Mouse (Mus musculus) embryonic facial prominence, embryonic 12.5 days (tissue): ENCODE data around the gene Kcnh1. TPM values are rescaled to one million over a fixed set of nuclear protein-coding genes. Genes with fewer than 3 reads are reported as not detected.

Source experiments
- ATAC-seq: fragments of 200-750 bp; cut with Nextera tagmentation; 2 replicates; pipeline ENCODE4 v1.8.0; 2017; ENCODE audit not compliant: insufficient number of reproducible peaks, insufficient read depth, low FRiP score, low TSS enrichment
- H3K27ac ChIP-seq: fragments of 300-500 bp; sonication (generic); 2 replicates; pipeline ENCODE4 v1.5.1; 2016; ENCODE audit warnings: mild to moderate bottlenecking
- H3K27me3 ChIP-seq: fragments of 300-500 bp; sonication (generic); 2 replicates; pipeline ENCODE4 v1.6.1; 2016; ENCODE audit warnings: mild to moderate bottlenecking, moderate library complexity
- H3K36me3 ChIP-seq: fragments of 300-500 bp; sonication (generic); 2 replicates; pipeline ENCODE4 v1.6.1; 2016; ENCODE audit warnings: mild to moderate bottlenecking
- H3K4me1 ChIP-seq: fragments of 300-500 bp; sonication (generic); 2 replicates; pipeline ENCODE4 v1.6.1; 2016
- H3K4me2 ChIP-seq: fragments of 300-500 bp; sonication (generic); replicated peaks from 2 replicates; pipeline ENCODE4 v1.6.1; 2016; ENCODE audit warnings: mild to moderate bottlenecking, moderate library complexity
- H3K4me3 ChIP-seq: fragments of 300-500 bp; sonication (generic); 2 replicates; pipeline ENCODE4 v1.5.1; 2016; ENCODE audit warnings: mild to moderate bottlenecking
- H3K9ac ChIP-seq: fragments of 300-500 bp; sonication (generic); 2 replicates; pipeline ENCODE4 v1.6.1; 2016; ENCODE audit warnings: mild to moderate bottlenecking, moderate library complexity
- H3K9me3 ChIP-seq: fragments of 300-500 bp; sonication (generic); 2 replicates; pipeline ENCODE4 v1.6.1; 2016; ENCODE audit warnings: mild to moderate bottlenecking, moderate library complexity
- WGBS: fragments of 180-500 bp; shearing (Covaris S2); methylation state at CpG from one replicate; pipeline ENCODE4 v1.1.7; 2016; 5-methylcytosine and 5-hydroxymethylcytosine counted together
- polyA plus RNA-seq: library from polyadenylated mRNA; unstranded; fragments of >200 nt; fragmentation: Nextera tagmentation; extraction: Ambion mirVana; gene quantifications from 2 replicates; pipeline ENCODE4 v1.2.1, GENCODE M21; 2016

Gene Kcnh1
- polyA plus RNA-seq, 1 experiment from 2014 or later, result 0.90 TPM

DNA sequence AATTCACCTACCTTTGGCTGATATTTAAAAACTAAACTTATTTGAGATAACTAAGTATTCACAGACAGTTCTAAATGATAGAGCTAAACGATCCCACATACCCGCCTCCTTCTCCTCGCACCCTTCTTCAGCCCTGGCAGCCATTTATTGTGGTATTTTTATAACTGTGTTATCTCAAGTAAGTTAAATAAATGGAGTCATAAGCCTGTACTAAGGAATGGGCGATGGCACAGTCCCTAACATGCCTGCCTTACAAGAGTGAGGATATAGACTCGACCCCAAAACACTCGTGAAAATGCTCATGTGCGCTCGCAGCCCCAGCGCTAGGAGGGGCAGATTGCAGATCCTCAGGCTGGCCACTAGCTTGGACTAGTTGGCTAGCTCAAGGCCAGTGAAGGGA is 79.3 kb downstream of the Kcnh1 start:
- Histone ChIP-seq H3K4me2 (no peak overlapping the region), H3K9me3 (no peaks in the 10 kb centered on the region)
- WGBS, result 81% methylated on average over 9 of the region's 9 CpGs

DNA sequence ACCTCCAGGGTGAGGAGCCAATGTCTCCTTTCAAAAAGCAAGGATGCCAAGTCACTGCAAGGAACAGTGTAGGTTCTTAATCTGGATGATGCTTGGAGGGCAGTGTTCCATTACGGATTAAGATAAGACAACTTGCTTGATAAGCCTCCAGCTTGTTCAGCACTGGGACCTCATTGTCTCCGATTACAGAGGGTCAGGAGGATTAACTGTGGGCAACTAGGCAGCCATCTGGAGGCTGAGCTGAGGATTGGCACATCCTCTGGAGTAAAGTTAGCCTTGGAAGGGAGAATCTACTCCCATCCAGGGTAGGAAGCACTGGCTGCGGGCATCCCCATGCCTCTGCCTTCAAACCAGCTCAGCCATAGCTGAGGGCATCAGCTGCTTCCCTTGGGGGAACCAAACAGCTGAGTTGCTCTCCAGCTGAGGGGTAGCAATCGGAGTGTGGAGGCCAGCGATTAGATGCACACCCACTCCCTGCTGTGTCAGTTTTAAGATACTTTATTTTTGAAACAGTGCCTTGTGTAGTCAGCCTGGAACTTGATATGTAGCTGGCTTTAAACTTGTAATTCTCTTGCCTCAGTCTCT is 87.3 kb downstream of the Kcnh1 start:
- Histone ChIP-seq H3K36me3 (no peaks in the 10 kb centered on the region), H3K4me3 (no peak overlapping the region), H3K27ac (no peak overlapping the region), H3K9ac (no peak overlapping the region), H3K9me3 (no peaks in the 10 kb centered on the region), H3K27me3 (no peaks in the 10 kb centered on the region), H3K4me1 (0 out of 2 replicates have a peak, but pooled peaks cover 2% of the 10 kb centered on the region), H3K4me2 (no peak overlapping the region)
- WGBS, result 51% methylated on average over 5 of the region's 5 CpGs
- no peak for ATAC-seq

More for the DNA sequence above, 79.3 kb downstream of the Kcnh1 start:
- H3K36me3 ChIP-seq, result no peaks in the 10 kb centered on the region
- no peak overlapping the region for H3K27ac ChIP-seq
- ATAC-seq, result no peak
- no peak overlapping the region for H3K4me3 ChIP-seq
- H3K27me3 ChIP-seq, result no peaks in the 10 kb centered on the region
- no peaks in the 10 kb centered on the region for H3K4me1 ChIP-seq
- no peak overlapping the region for H3K9ac ChIP-seq

DNA sequence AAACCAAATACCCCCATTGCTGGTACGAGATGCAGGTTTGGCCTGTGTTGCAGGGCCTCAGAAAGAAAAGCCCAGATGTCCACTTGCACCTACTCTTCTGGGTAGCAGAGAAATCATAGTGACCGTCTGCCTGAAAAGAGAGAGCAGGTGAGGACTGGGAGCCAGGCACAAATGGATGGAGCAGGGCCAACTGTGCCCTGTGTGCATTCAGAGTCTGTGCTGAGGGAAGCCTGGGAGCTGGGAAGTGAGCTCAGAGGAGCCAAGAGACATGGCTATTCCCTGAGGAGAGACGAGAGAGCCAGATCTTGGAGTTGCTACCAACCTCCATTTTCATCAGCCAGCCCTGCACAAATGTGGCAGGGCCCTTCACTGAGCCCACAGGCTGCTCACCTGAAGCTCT is 93.8 kb downstream of the Kcnh1 start:
- Histone ChIP-seq H3K9me3 (no peaks in the 10 kb centered on the region), H3K9ac (no peak overlapping the region), H3K27ac (no peak overlapping the region), H3K4me2 (no peak overlapping the region), H3K36me3 (no peaks in the 10 kb centered on the region), H3K4me3 (no peak overlapping the region), H3K27me3 (no peaks in the 10 kb centered on the region), H3K4me1 (no peaks in the 10 kb centered on the region)
- ATAC-seq, result no peak
- 56% methylated on average over 3 of the region's 3 CpGs for WGBS

DNA sequence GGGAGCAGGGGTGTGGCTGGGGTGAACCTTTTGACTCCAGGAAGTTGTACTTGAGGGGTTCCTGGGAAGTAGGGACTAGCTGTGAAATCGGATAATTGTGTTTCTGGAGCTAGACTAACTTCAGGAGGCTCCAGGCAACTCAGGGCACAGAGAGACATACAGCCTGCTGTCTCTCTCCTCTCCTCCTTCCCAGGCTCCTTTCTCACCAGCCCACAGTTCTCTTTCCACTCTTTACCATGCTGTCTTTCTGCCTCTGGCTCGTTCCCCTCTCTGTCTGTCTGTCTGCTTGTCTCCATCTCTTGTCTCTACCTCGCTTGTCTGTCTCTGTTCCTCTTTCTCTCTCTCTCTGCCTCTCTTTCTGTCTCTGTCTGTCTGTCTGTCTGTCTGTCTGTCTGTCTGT is 94.4 kb downstream of the Kcnh1 start:
- no peak for ATAC-seq
- H3K4me1 ChIP-seq, result no peaks in the 10 kb centered on the region
- H3K9me3 ChIP-seq, result no peaks in the 10 kb centered on the region
- no peaks in the 10 kb centered on the region for H3K27me3 ChIP-seq
- no peaks in the 10 kb centered on the region for H3K36me3 ChIP-seq
- no peak overlapping the region for H3K27ac ChIP-seq
- WGBS, result 62% methylated on average over 3 of the region's 3 CpGs
- no peak overlapping the region for H3K9ac ChIP-seq
- H3K4me3 ChIP-seq, result no peak overlapping the region
- no peak overlapping the region for H3K4me2 ChIP-seq

DNA sequence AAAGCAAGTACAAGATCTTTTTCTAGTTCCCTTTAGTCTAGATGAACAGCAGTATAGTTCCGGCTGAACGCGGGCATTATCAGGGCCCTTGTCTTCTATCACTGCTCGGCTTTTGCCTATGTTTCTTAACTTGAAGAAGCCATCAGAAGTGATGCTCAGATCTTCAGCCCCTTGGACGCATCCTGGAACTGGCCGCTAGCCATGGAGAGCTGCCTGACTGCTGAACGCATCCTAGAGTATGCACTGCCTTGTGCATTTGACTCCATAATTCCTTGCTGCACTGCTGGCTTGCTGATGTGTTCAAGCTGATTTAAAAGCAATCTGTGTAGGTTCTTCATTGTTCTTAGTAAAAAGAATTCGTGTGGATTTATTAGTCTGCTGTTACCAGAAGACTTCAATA is 97.9 kb downstream of the Kcnh1 start:
- no peaks in the 10 kb centered on the region for H3K36me3 ChIP-seq
- H3K4me1 ChIP-seq, result no peaks in the 10 kb centered on the region
- H3K9ac ChIP-seq, result no peak overlapping the region
- no peak for ATAC-seq
- no peaks in the 10 kb centered on the region for H3K27me3 ChIP-seq
- H3K27ac ChIP-seq, result no peak overlapping the region
- 91% methylated on average over 8 of the region's 8 CpGs for WGBS
- H3K9me3 ChIP-seq, result no peaks in the 10 kb centered on the region
- H3K4me3 ChIP-seq, result no peak overlapping the region
- H3K4me2 ChIP-seq, result no peak overlapping the region

DNA sequence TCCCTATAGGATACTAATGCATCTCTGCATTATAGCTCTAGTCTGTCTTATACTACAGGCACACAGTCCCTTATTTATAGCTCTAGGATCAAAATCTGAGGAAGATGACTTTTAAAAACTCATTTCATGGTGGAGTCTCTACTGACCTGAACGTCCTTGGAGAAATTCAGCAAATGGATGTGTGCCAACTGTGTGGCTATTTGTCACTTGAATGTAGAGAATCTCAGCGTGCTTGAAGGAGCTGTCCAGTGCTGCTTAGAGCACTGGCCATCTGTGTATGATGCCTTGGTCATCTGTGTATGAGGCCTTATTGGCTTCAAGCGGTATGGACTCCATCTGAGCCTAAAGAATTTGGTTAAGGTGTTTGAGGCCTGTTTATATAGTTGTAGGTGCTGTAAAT is 100.7 kb downstream of the Kcnh1 start:
- no peak overlapping the region for H3K27ac ChIP-seq
- H3K4me2 ChIP-seq, result no peak overlapping the region
- no peaks in the 10 kb centered on the region for H3K9me3 ChIP-seq
- no peak for ATAC-seq
- no peaks in the 10 kb centered on the region for H3K4me1 ChIP-seq
- H3K4me3 ChIP-seq, result no peak overlapping the region
- 65% methylated on average over 3 of the region's 3 CpGs for WGBS
- no peaks in the 10 kb centered on the region for H3K36me3 ChIP-seq
- H3K9ac ChIP-seq, result no peak overlapping the region
- H3K27me3 ChIP-seq, result no peaks in the 10 kb centered on the region

DNA sequence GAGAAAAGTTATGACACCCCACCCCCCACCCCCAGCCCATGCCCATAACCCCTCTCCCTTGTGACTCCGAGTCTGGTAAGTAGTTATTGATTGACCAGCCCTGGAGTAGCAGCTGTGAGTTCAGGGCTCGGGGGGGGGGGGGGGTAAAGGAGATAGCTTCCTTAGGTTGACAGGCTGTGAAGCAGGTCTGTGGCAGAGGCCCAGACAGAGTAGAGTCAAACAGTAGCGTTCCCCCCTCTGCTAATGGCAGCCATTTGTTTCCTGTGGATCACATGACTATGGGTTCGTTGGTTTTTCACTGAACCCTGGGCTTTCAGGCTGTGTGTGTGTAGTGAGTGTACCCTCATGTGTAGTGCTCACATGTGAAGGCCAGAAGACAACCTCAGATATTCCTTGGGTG is 102.8 kb downstream of the Kcnh1 start:
- Histone ChIP-seq H3K36me3 (no peaks in the 10 kb centered on the region), H3K9me3 (no peaks in the 10 kb centered on the region), H3K27me3 (no peaks in the 10 kb centered on the region), H3K27ac (no peak overlapping the region), H3K9ac (no peak overlapping the region), H3K4me3 (no peak overlapping the region), H3K4me1 (no peaks in the 10 kb centered on the region), H3K4me2 (no peak overlapping the region)
- 60% methylated on average over 4 of the region's 4 CpGs for WGBS
- no peak for ATAC-seq

DNA sequence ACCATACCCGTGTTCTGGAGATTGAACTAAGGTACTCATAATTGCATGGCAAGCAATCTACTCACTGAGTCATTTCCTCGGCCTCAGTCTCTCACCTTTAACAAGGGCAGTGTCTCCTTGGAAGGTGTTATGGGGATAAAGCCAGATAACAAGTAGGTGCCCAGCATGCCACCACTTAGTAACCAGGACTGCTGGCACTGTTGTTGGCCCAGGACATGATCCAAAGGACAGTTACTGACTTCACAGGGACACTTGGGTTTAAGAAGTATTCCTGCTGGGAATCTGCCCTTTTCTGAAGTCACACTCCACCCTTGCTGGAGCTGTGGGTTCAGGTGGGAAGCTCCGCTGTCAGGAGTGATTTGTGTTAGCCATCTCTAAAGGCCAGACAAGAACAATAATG is 103.3 kb downstream of the Kcnh1 start:
- Histone ChIP-seq H3K27ac (no peak overlapping the region), H3K36me3 (no peaks in the 10 kb centered on the region), H3K9ac (no peak overlapping the region), H3K4me1 (no peaks in the 10 kb centered on the region), H3K9me3 (no peaks in the 10 kb centered on the region), H3K27me3 (no peaks in the 10 kb centered on the region), H3K4me2 (no peak overlapping the region), H3K4me3 (no peak overlapping the region)
- 88% methylated on average over 3 of the region's 3 CpGs for WGBS
- no peak for ATAC-seq

DNA sequence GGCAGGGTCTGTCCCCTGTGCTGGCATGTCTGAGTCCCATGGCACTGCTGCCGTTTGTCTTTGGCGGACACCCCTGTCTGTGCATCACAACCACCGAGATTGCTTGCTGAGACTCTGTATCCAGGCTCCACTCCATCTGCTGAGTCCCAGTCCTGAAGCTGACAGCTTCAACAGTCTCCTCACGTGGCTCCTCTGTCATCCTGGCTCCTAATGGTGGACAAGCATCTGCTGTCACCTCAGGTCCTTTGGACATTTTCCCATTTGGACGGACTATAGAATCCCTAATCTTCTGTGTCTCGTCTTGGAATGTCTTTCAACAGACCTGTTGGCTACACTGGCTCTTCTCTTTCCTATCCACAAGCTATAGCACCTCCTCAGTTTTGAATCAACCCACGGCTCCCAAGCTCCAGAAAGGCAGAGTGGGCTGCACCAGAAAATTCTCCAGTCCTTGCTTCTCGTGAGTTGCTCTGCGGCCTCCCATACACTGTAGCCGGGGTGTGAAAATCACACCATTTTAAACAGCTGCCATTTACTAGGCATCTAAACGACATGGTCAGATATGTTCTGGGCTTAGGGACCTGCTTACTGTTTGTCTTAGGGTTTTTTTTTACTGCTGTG is 104.8 kb downstream of the Kcnh1 start:
- 84% methylated on average over 11 of the region's 11 CpGs for WGBS
- H3K27me3 ChIP-seq, result no peaks in the 10 kb centered on the region
- H3K27ac ChIP-seq, result no peak overlapping the region
- no peak overlapping the region for H3K4me2 ChIP-seq
- no peak overlapping the region for H3K4me3 ChIP-seq
- no peak overlapping the region for H3K9ac ChIP-seq
- ATAC-seq, result no peak
- H3K9me3 ChIP-seq, result no peaks in the 10 kb centered on the region
- H3K4me1 ChIP-seq, result no peaks in the 10 kb centered on the region
- H3K36me3 ChIP-seq, result no peaks in the 10 kb centered on the region

DNA sequence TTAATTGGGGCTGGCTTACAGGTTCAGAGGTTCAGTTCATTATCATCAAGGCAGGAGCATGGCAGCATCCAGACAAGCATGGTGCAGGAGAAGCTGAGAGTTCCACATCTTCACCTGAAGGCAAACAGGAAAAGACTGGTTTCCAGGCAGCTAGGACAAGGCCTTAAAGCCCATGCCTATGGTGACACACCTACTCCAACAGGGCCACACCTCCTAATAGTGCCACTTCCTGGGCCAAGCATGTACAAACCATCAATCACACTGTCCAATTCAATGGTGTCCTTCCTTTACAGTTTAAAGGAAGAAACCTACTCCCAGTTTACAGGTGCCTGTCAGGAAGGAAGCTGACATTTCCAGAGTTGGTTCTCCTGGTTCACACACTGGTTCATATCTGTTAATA is 105.3 kb downstream of the Kcnh1 start:
- no peak overlapping the region for H3K4me3 ChIP-seq

DNA sequence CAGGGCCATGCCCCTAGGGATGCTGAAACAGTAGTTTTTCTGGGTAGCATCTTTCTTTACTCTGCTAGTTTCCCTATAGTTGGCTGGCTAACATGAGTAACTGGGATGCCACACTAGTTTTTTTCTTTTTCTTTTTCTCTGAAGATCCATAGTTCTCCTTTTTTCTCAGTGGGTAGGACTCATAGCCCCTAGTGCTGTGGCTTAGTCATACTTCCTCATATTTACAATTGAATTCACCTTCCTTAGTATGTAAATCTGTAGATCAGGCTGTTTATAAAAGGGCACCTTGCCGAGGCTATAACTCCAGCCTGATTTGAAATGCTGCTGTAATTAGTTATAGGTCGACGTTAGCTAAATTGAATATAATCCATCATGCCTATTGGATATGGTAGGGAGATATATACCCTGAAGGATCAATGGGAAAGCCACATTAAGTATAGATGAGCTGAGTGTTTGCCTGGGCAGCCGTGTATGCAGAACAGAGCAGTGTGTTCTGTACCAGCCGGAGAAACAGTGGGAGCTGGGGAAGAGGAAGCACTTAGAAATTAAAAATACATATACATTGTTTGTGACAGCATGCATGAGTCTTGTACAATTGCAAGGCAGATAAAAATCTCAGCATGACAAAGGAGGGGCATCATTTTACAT is 107.0 kb downstream of the Kcnh1 start:
- no peak for ATAC-seq
- Histone ChIP-seq H3K9ac (no peak overlapping the region), H3K4me1 (no peaks in the 10 kb centered on the region), H3K36me3 (no peaks in the 10 kb centered on the region), H3K27ac (no peak overlapping the region), H3K4me2 (no peak overlapping the region), H3K4me3 (no peak overlapping the region), H3K27me3 (no peaks in the 10 kb centered on the region), H3K9me3 (no peaks in the 10 kb centered on the region)
- 75% methylated on average over 5 of the region's 5 CpGs for WGBS

More for the DNA sequence above, 105.3 kb downstream of the Kcnh1 start:
- no peak overlapping the region for H3K27ac ChIP-seq
- no peaks in the 10 kb centered on the region for H3K4me1 ChIP-seq
- no peaks in the 10 kb centered on the region for H3K27me3 ChIP-seq
- H3K4me2 ChIP-seq, result no peak overlapping the region
- H3K9ac ChIP-seq, result no peak overlapping the region
- ATAC-seq, result no peak
- no peaks in the 10 kb centered on the region for H3K9me3 ChIP-seq
- H3K36me3 ChIP-seq, result no peaks in the 10 kb centered on the region

DNA sequence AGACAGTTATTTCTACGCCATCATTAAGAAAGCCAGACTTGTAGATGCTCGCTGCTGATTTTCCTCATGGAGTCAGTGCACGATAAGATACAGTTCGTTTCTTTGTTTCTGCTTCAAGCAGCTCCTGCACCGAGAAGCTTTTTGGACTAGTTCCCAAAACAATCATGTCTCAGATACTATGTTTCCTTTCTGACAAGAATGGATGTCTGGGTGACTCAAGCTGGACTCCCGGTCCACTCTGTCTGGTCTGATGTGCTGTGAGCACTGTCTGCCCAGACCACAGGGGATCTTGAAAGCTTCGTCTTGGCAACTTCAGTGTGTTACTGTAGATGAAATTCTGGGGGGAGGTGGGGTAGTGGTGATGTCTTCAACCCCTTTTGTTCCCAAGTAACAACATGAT is 109.8 kb downstream of the Kcnh1 start:
- ATAC-seq, result no peak

More for the DNA sequence above, 109.8 kb downstream of the Kcnh1 start:
- H3K27ac ChIP-seq, result no peak overlapping the region
- no peak overlapping the region for H3K4me3 ChIP-seq
- H3K9me3 ChIP-seq, result no peaks in the 10 kb centered on the region
- H3K27me3 ChIP-seq, result no peaks in the 10 kb centered on the region
- H3K4me1 ChIP-seq, result 0 out of 2 replicates have a peak, but pooled peaks cover 5% of the 10 kb centered on the region
- WGBS, result 81% methylated on average over 7 of the region's 7 CpGs
- no peak overlapping the region for H3K9ac ChIP-seq
- H3K4me2 ChIP-seq, result no peak overlapping the region
- no peaks in the 10 kb centered on the region for H3K36me3 ChIP-seq
